Mouse (Mus musculus) limb, embryonic 10.5 days (tissue): Measurements from ENCODE around the gene Synj1. TPM values are rescaled to one million over a fixed set of nuclear protein-coding genes. Genes with fewer than 3 reads are reported as not detected.

Experiments
- DNase-seq: peaks from one replicate; pipeline ENCODE4 v3.0.0-alpha.2; 2017; ENCODE audit warnings: low spot score
- H3K27ac ChIP-seq: fragments of 300-500 bp; sonication (generic); 2 replicates; pipeline ENCODE4 v1.5.1; 2016; ENCODE audit warnings: mild to moderate bottlenecking
- H3K27me3 ChIP-seq: fragments of 300-500 bp; sonication (generic); 2 replicates; pipeline ENCODE4 v1.6.1; 2016; ENCODE audit warnings: low read depth, mild to moderate bottlenecking; ENCODE audit not compliant: poor library complexity, severe bottlenecking
- H3K36me3 ChIP-seq: fragments of 300-500 bp; sonication (generic); 2 replicates; pipeline ENCODE4 v1.6.1; 2016; ENCODE audit warnings: mild to moderate bottlenecking, moderate library complexity
- H3K4me1 ChIP-seq: fragments of 300-500 bp; sonication (generic); 2 replicates; pipeline ENCODE4 v1.6.1; 2016
- H3K4me3 ChIP-seq: fragments of 300-500 bp; sonication (generic); 2 replicates; pipeline ENCODE4 v1.5.1; 2016; ENCODE audit warnings: mild to moderate bottlenecking, moderate library complexity
- H3K9me3 ChIP-seq: fragments of 300-500 bp; sonication (generic); replicated peaks from 2 replicates; pipeline ENCODE4 v1.6.1; 2016; ENCODE audit warnings: mild to moderate bottlenecking
- WGBS: fragments of 180-500 bp; shearing (Covaris S2); methylation state at CpG from one replicate; pipeline ENCODE4 v1.1.7; 2016; 5-methylcytosine and 5-hydroxymethylcytosine counted together
- polyA plus RNA-seq: library from polyadenylated mRNA; unstranded; fragments of >200 nt; fragmentation: Nextera tagmentation; extraction: Ambion mirVana; gene quantifications from 2 replicates; pipeline ENCODE4 v1.2.1, GENCODE M21; 2016

Synj1 gene
- polyA plus RNA-seq, 1 experiment from 2014 or later: 9.6 TPM

- no peak overlapping the region for H3K27ac ChIP-seq
- no peaks in the 10 kb centered on the region for H3K4me1 ChIP-seq
- H3K9me3 ChIP-seq: no peaks in the 10 kb centered on the region
- 44% methylated on average over 10 of the region's 10 CpGs for WGBS
- peaks cover 23% of the 10 kb centered on the region for H3K36me3 ChIP-seq
- no peak for DNase-seq
- H3K27me3 ChIP-seq: 0 out of 2 replicates have a peak, but pooled peaks cover 4% of the 10 kb centered on the region
- H3K4me3 ChIP-seq: no peak overlapping the region
These were observed 89.5 kb downstream of the Synj1 start for GRCm38 (mm10) chr16:90921471-90922159.

- Histone ChIP-seq H3K9me3 (no peaks in the 10 kb centered on the region), H3K27ac (no peak overlapping the region), H3K4me3 (no peak overlapping the region), H3K36me3 (no peaks in the 10 kb centered on the region), H3K4me1 (peaks cover 6% of the 10 kb centered on the region; the same call in 1 of the 2 replicates), H3K27me3 (0 out of 2 replicates have a peak, but pooled peaks cover 4% of the 10 kb centered on the region)
- WGBS: 81% methylated on average over 8 of the region's 8 CpGs
- no peak for DNase-seq
These were observed 94.0 kb downstream of the Synj1 start for GRCm38 (mm10) chr16:90917156-90917555.

- Histone ChIP-seq H3K9me3 (no peaks in the 10 kb centered on the region), H3K36me3 (no peaks in the 10 kb centered on the region), H3K4me1 (peaks cover 6% of the 10 kb centered on the region; the same call in 1 of the 2 replicates), H3K27me3 (0 out of 2 replicates have a peak, but pooled peaks cover 4% of the 10 kb centered on the region), H3K4me3 (no peak overlapping the region), H3K27ac (no peak overlapping the region)
- DNase-seq: no peak
- 60% methylated on average over 12 of the region's 12 CpGs for WGBS
These were observed 95.0 kb downstream of the Synj1 start for GRCm38 (mm10) chr16:90916040-90916481.

- 95% methylated on average over 13 of the region's 13 CpGs for WGBS
These were observed 99.3 kb downstream of the Synj1 start for GRCm38 (mm10) chr16:90911766-90912165.

GRCm38 (mm10) chr16:90910855-90911533, 100.1 kb downstream of the Synj1 start:
- WGBS: 86% methylated on average over 17 of the region's 17 CpGs
- H3K4me1 ChIP-seq: peaks cover 2% of the 10 kb centered on the region; the same call in 1 of the 2 replicates
- H3K27ac ChIP-seq: no peak overlapping the region
- H3K27me3 ChIP-seq: no peaks in the 10 kb centered on the region
- DNase-seq: no peak
- no peak overlapping the region for H3K4me3 ChIP-seq
- no peaks in the 10 kb centered on the region for H3K36me3 ChIP-seq
- H3K9me3 ChIP-seq: no peaks in the 10 kb centered on the region

More at GRCm38 (mm10) chr16:90911766-90912165, 99.3 kb downstream of the Synj1 start:
- DNase-seq: no peak
- Histone ChIP-seq H3K27me3 (no peaks in the 10 kb centered on the region), H3K36me3 (no peaks in the 10 kb centered on the region), H3K4me1 (peaks cover 6% of the 10 kb centered on the region; the same call in 1 of the 2 replicates), H3K27ac (no peak overlapping the region), H3K9me3 (no peaks in the 10 kb centered on the region), H3K4me3 (no peak overlapping the region)

GRCm38 (mm10) chr16:90907250-90907649, 103.9 kb downstream of the Synj1 start:
- no peak for DNase-seq
- WGBS: 74% methylated on average over 7 of the region's 7 CpGs
- H3K9me3 ChIP-seq: no peaks in the 10 kb centered on the region
- H3K4me1 ChIP-seq: no peaks in the 10 kb centered on the region
- no peak overlapping the region for H3K27ac ChIP-seq
- no peaks in the 10 kb centered on the region for H3K27me3 ChIP-seq
- H3K4me3 ChIP-seq: no peak overlapping the region
- no peaks in the 10 kb centered on the region for H3K36me3 ChIP-seq

- no peak overlapping the region for H3K4me3 ChIP-seq
- WGBS: 39% methylated on average over 5 of the region's 5 CpGs
- H3K4me1 ChIP-seq: no peaks in the 10 kb centered on the region
- DNase-seq: no peak
- H3K27me3 ChIP-seq: no peaks in the 10 kb centered on the region
- H3K9me3 ChIP-seq: no peaks in the 10 kb centered on the region
- no peak overlapping the region for H3K27ac ChIP-seq
- no peaks in the 10 kb centered on the region for H3K36me3 ChIP-seq
These were observed 107.8 kb downstream of the Synj1 start for GRCm38 (mm10) chr16:90903300-90903699.

GRCm38 (mm10) chr16:90901364-90901763, 109.7 kb downstream of the Synj1 start:
- H3K27me3 ChIP-seq: no peaks in the 10 kb centered on the region
- H3K9me3 ChIP-seq: no peaks in the 10 kb centered on the region
- H3K36me3 ChIP-seq: no peaks in the 10 kb centered on the region
- 86% methylated on average over 4 of the region's 4 CpGs for WGBS
- no peak overlapping the region for H3K27ac ChIP-seq
- H3K4me3 ChIP-seq: no peak overlapping the region
- H3K4me1 ChIP-seq: no peaks in the 10 kb centered on the region
- DNase-seq: no peak

- H3K27me3 ChIP-seq: no peaks in the 10 kb centered on the region
- H3K36me3 ChIP-seq: no peaks in the 10 kb centered on the region
- H3K4me3 ChIP-seq: no peak overlapping the region
- no peak for DNase-seq
- no peaks in the 10 kb centered on the region for H3K4me1 ChIP-seq
- WGBS: 77% methylated on average over 12 of the region's 12 CpGs
- no peak overlapping the region for H3K27ac ChIP-seq
- no peaks in the 10 kb centered on the region for H3K9me3 ChIP-seq
These were observed 111.6 kb downstream of the Synj1 start for GRCm38 (mm10) chr16:90899498-90899897.

GRCm38 (mm10) chr16:90897651-90898050, 113.5 kb downstream of the Synj1 start:
- H3K27me3 ChIP-seq: 0 out of 2 replicates have a peak, but pooled peaks cover 4% of the 10 kb centered on the region
- WGBS: 89% methylated on average over 3 of the region's 3 CpGs
- H3K4me1 ChIP-seq: no peaks in the 10 kb centered on the region
- H3K36me3 ChIP-seq: no peaks in the 10 kb centered on the region
- H3K4me3 ChIP-seq: no peak overlapping the region
- no peak overlapping the region for H3K27ac ChIP-seq
- DNase-seq: no peak
- H3K9me3 ChIP-seq: no peaks in the 10 kb centered on the region

- Histone ChIP-seq H3K4me3 (no peak overlapping the region), H3K9me3 (no peaks in the 10 kb centered on the region), H3K27me3 (0 out of 2 replicates have a peak, but pooled peaks cover 5% of the 10 kb centered on the region), H3K27ac (no peak overlapping the region), H3K4me1 (peaks cover 4% of the 10 kb centered on the region; the same call in 1 of the 2 replicates), H3K36me3 (no peaks in the 10 kb centered on the region)
- no peak for DNase-seq
- WGBS: 74% methylated on average over 9 of the region's 9 CpGs
These were observed 117.3 kb downstream of the Synj1 start for GRCm38 (mm10) chr16:90893792-90894191.

GRCm38 (mm10) chr16:90893019-90893418, 118.1 kb downstream of the Synj1 start:
- Histone ChIP-seq H3K36me3 (no peaks in the 10 kb centered on the region), H3K4me1 (peaks cover 4% of the 10 kb centered on the region; the same call in 1 of the 2 replicates), H3K4me3 (no peak overlapping the region), H3K9me3 (no peaks in the 10 kb centered on the region), H3K27ac (no peak overlapping the region), H3K27me3 (0 out of 2 replicates have a peak, but pooled peaks cover 5% of the 10 kb centered on the region)
- WGBS: 84% methylated on average over 7 of the region's 7 CpGs
- no peak for DNase-seq

GRCm38 (mm10) chr16:90892081-90892480, 119.0 kb downstream of the Synj1 start:
- Histone ChIP-seq H3K9me3 (no peaks in the 10 kb centered on the region), H3K4me1 (peaks cover 4% of the 10 kb centered on the region; the same call in 1 of the 2 replicates), H3K36me3 (no peaks in the 10 kb centered on the region), H3K4me3 (no peak overlapping the region), H3K27me3 (0 out of 2 replicates have a peak, but pooled peaks cover 5% of the 10 kb centered on the region), H3K27ac (no peak overlapping the region)
- WGBS: 73% methylated on average over 8 of the region's 8 CpGs
- no peak for DNase-seq
